Mouse (Mus musculus): ENCODE results near the gene Npas1.

Npas1 gene

DNA sequence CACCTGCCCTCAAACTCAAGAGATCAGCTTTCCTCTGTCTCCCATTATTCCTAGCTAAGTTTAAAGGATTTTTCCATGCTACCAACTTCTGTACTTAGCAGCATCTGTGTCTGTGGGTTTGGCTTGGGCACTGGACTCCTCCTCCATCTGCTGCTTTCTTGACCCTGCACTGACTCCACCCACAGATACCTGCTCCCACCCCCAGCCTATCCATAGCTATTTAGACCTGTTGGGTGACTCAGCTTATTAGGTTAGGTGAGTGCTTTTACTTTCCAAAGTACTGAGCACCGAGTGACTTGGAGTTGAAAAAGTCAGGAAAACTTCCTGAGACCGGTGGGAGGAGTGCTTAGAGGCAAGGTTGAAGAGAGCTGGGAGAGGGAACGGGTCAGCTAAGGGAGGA, 62.1 kb downstream of the Npas1 start:
- no peak for DNase-seq

DNA sequence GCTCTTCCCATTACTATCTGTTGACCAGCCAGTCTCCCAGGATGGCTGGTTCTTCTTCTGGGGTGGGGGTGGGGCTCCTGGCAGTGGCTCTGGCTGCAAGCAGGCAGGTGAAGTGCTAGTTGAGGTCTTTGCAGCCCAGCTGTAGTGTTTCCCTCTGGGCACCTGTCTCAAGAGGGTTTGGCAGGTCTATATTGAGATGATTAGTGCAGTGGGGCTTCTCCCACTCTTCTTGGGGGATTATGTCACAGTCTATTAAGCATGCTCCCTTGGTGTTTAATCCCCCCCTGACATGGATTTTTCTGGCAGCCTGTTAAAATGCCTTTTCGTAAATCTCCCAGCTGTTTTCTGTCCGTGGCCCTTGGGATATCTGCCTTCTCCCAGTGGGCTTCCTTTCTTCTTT, 64.6 kb downstream of the Npas1 start:
- no peak for DNase-seq

DNA sequence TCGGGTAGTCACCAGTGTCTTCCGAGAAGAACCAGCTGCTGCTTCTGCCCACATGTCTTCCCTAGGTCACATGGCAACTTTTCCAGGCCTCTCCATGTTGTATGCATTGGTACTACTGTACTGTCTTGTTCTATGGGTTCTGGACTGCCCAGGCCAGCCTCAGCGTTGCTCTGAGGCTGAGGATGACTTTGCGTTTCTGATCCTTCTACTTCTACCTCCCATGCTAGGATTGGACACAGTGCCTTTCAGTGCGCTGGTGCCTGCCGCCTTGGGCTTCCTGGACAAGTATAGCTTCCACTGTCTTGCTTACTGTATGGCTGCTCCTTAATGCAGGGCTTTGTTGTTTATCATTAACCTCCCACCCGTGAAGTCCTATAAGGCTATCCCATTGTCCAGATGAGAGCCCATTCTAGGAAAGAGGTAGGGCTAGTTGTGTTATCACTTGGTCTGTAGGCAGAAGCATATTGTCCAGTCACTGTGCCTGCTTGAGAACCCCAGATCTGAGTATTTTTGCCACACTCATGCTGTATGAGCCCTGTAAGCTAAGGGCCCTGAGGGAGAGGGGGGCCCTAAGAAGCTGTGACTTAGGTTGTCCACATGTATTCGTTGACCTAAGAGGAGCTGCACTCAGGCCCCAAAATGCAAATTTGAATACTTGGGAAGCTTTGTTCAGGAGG, 65.2 kb downstream of the Npas1 start:
- DNase-seq: no peak

- no peak for DNase-seq
Measured at GRCm38 (mm10) chr7:16411100-16411499, 66.4 kb downstream of the Npas1 start.

DNA sequence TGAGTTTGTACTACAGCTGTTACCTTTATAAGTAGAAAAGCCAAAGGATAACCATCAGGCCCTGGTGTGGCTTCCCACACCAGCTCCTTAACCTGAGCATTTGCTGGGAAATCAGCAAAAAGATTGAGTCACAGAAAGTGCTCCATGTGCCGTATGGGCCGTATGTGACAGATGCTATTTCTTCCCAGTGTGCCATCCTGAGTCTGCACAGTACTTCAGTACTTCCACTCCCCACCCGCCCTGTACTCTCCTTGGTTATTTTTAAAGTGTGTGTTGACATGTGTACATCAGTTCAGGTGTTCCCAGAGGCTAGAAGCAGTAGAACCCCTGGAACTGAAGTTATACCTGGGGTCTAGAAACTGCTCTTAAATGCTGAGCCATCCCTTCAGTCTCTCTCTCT, 70.5 kb downstream of the Npas1 start:
- no peak for DNase-seq

Measured in cerebellum, adult 11 months (tissue).